In genomic region chr1:130422033-130422432, GRCm38 (mm10) we compare ENCODE assay signal across 21 mouse cellular contexts. TPM values are rescaled to one million over a fixed set of nuclear protein-coding genes. Genes with fewer than 3 reads are reported as not detected.
DNase-seq lines count a peak whose midpoint lies in the region; ATAC-seq and TF ChIP-seq lines count a peak whose summit lies in the region.
"Not testable (repeated sequence)": the region's sequence is repeated elsewhere in the genome, so short reads cannot be mapped to it uniquely, and the experiment has no call there.
"Had no signal": no experiment of that assay in that cellular context is flagged by ENCODE, and none has a peak within 500 bp of the region (broad histone marks: within the 10 kb centered on the region; RNA-seq: fewer than 3 reads in every experiment).

No protein-coding gene starts in this region.

- peak; percentile 52; the same call in 1 of the 2 replicates for ATAC-seq in common myeloid progenitor, adult 5-6 weeks (replicated peaks; ENCODE audit: low read depth, poor library complexity, severe bottlenecking)
- ATAC-seq in erythroid progenitor cell, adult 5-6 weeks (replicated peaks; ENCODE audit: low FRiP score, poor library complexity, severe bottlenecking): peak; percentile 61
- ATAC-seq in lung, embryonic 15.5 days (ENCODE audit: borderline replicate concordance, extremely low read depth, low FRiP score, low TSS enrichment): not testable (repeated sequence)
- 0 out of 2 replicates have a peak, but pooled peaks have one; percentile 26 for ATAC-seq in lung, postnatal 0 days
- ATAC-seq in megakaryocyte progenitor cell, adult 5-6 weeks (replicated peaks; ENCODE audit: poor library complexity): peak; percentile 41

- not testable (repeated sequence) for H3K9ac ChIP-seq in lung, embryonic 15.5 days; lung, postnatal 0 days (replicated peaks; ENCODE audit: low read depth)

- TF ChIP-seq EP300 in lung, postnatal 0 days (IDR thresholded peaks at IDR 0.05): not testable (repeated sequence)

- peak overlapping the region; percentile 39; the same call in 1 of the 2 replicates for H3K4me3 ChIP-seq in gastrocnemius, adult 2 months
- peak overlapping the region; percentile 29 for H3K4me3 ChIP-seq in layer of hippocampus, adult 2 months
- not testable (repeated sequence) for H3K4me3 ChIP-seq in lung, embryonic 15.5 days; lung, postnatal 0 days (ENCODE audit: low read depth, low read length)
- peak overlapping the region; percentile 77 for H3K4me3 ChIP-seq in testis, adult 2 months (ENCODE audit: control insufficient read depth, low read depth, low read length)

- TF ChIP-seq POLR2A in testis, adult 2 months (IDR thresholded peaks at IDR 0.05; ENCODE audit: control insufficient read depth, low read depth, low read length): not testable (repeated sequence)

- H3K4me2 ChIP-seq in lung, embryonic 15.5 days; lung, postnatal 0 days (replicated peaks; ENCODE audit: low read depth, low read length): not testable (repeated sequence)

- not testable (repeated sequence) for H3K27ac ChIP-seq in gastrocnemius, adult 2 months; layer of hippocampus, adult 2 months; lung, postnatal 0 days (ENCODE audit: low read length)
- H3K27ac ChIP-seq in lung, embryonic 15.5 days: 0 out of 2 replicates have a peak overlapping the region, but pooled peaks have one; percentile 19
- H3K27ac ChIP-seq in testis, adult 2 months (ENCODE audit: control insufficient read depth, insufficient read depth, low read depth, low read length): peak overlapping the region; percentile 82

- WGBS in lung, embryonic 15.5 days: no CpG with 5 or more reads among the region's 6 CpGs
- WGBS in lung, postnatal 0 days: no CpG with 5 or more reads among the region's 6 CpGs

- H3K27me3 ChIP-seq in lung, embryonic 15.5 days; lung, postnatal 0 days (replicated peaks; ENCODE audit: insufficient read depth, low read length); testis, adult 2 months (ENCODE audit: control insufficient read depth, insufficient read depth, low read length): not testable (repeated sequence)

- not testable (repeated sequence) for H3K36me3 ChIP-seq in lung, embryonic 15.5 days; lung, postnatal 0 days (ENCODE audit: insufficient read depth, low read length); testis, adult 2 months (ENCODE audit: control insufficient read depth, insufficient read depth, low read length)

- DNase-seq in gastrocnemius, adult 2 months; layer of hippocampus, adult 2 months (ENCODE audit: low spot score in 2 of 2); lung, postnatal 0 days (ENCODE audit: low spot score): not testable (repeated sequence)

- not testable (repeated sequence) for H3K4me1 ChIP-seq in lung, embryonic 15.5 days; lung, postnatal 0 days (ENCODE audit: insufficient read depth, low read depth, low read length); testis, adult 2 months (ENCODE audit: control insufficient read depth, insufficient read depth, low read length)

- TF ChIP-seq CTCF in gastrocnemius, adult 2 months (IDR thresholded peaks at IDR 0.05); layer of hippocampus, adult 2 months (conservative IDR thresholded peaks at IDR 0.05); lung, postnatal 0 days (IDR thresholded peaks at IDR 0.05); testis, adult 2 months (IDR thresholded peaks at IDR 0.05; ENCODE audit: control insufficient read depth, insufficient read depth, insufficient replicate concordance, low read depth, low read length): not testable (repeated sequence)

- intact Hi-C loops in gastrocnemius, adult 2 months (cut with DNase I): not testable (repeated sequence)

- H3K9me3 ChIP-seq in lung, embryonic 15.5 days; lung, postnatal 0 days (ENCODE audit: low read length): not testable (repeated sequence)

RNA-seq across cellular contexts. Expression of gene Cd55b, which starts 0.8 kb away (rescaled TPM):
- not detected in 2 replicates for total RNA-seq in common myeloid progenitor, adult 5-6 weeks (2017)
- 0.84 TPM in 1 of 2 replicates, not detected in the other for total RNA-seq in erythroid progenitor cell, adult 5-6 weeks (2015; ENCODE audit: low replicate concordance)
- total RNA-seq in erythroid progenitor cell, adult 5-6 weeks (2017; ENCODE audit: low replicate concordance): 4.5 TPM in 1 of 2 replicates, not detected in the other
- total RNA-seq in gastrocnemius, adult 2 months (2021): 1 to 10 TPM in 1 of 2 experiments, under 1 TPM in 1; 0.67 to 1.2 TPM
- not detected for total RNA-seq in layer of hippocampus, adult 2 months (2021)
- polyA plus RNA-seq in lung, embryonic 15.5 days (2015; fragmentation: Nextera tagmentation; extraction: Ambion mirVana): 0.40 and 0.54 TPM in 2 replicates
- 0.98 and 1.5 TPM in 2 replicates for polyA plus RNA-seq in lung, postnatal 0 days (2015; fragmentation: Nextera tagmentation; extraction: Ambion mirVana)
- not detected in 2 replicates for total RNA-seq in megakaryocyte progenitor cell, adult 5-6 weeks (2015)
- not detected in 2 replicates for total RNA-seq in megakaryocyte progenitor cell, adult 5-6 weeks (2017)
- 183 and 221 TPM in 2 replicates for polyA plus RNA-seq in testis, adult 2 months (2012; rRNA removed)
- total RNA-seq: adrenal gland, adult 18-20 months; adrenal gland, postnatal 14 days; CH12.LX; forebrain, postnatal 0 days had no signal
- polyA plus RNA-seq: activated CD4-positive, CD25-positive, alpha-beta regulatory T cell, adult 4 months; CD4-positive, CD25-positive, alpha-beta regulatory T cell, adult 4 months; cerebellum, adult 2 months; embryonic facial prominence, embryonic 11.5 days; embryonic facial prominence, embryonic 13.5 days; forebrain, embryonic 10.5 days; forebrain, embryonic 13.5 days; forebrain, embryonic 15.5 days; forebrain, postnatal 0 days; G1E had no signal

RNA-seq across cellular contexts. Expression of gene Cd55, which starts 40.5 kb away (rescaled TPM):
- total RNA-seq in common myeloid progenitor, adult 5-6 weeks (2017): 21.2 and 32.4 TPM in 2 replicates
- 249 and 282 TPM in 2 replicates for total RNA-seq in erythroid progenitor cell, adult 5-6 weeks (2015; ENCODE audit: low replicate concordance)
- 131 and 164 TPM in 2 replicates for total RNA-seq in erythroid progenitor cell, adult 5-6 weeks (2017; ENCODE audit: low replicate concordance)
- total RNA-seq in gastrocnemius, adult 2 months (2021): 10 to 100 TPM; 47.7 to 77.9 TPM
- 1 to 10 TPM; 6.6 to 7.2 TPM for total RNA-seq in layer of hippocampus, adult 2 months (2021)
- polyA plus RNA-seq in lung, embryonic 15.5 days (2015; fragmentation: Nextera tagmentation; extraction: Ambion mirVana): 25.9 and 27.3 TPM in 2 replicates
- polyA plus RNA-seq in lung, postnatal 0 days (2015; fragmentation: Nextera tagmentation; extraction: Ambion mirVana): 50.9 and 57.7 TPM in 2 replicates
- 9.0 and 20.6 TPM in 2 replicates for total RNA-seq in megakaryocyte progenitor cell, adult 5-6 weeks (2015)
- 3.9 and 5.6 TPM in 2 replicates for total RNA-seq in megakaryocyte progenitor cell, adult 5-6 weeks (2017)
- polyA plus RNA-seq in testis, adult 2 months (2012; rRNA removed): 27.3 and 37.4 TPM in 2 replicates
